Mouse (Mus musculus): ENCODE results near the gene Lrp2.

- no peak for TF ChIP-seq KAT2A (conservative IDR thresholded peaks at IDR 0.05; ENCODE audit: low read depth, low read length)
- TF ChIP-seq TCF12 (IDR thresholded peaks at IDR 0.05; ENCODE audit: low read depth, low read length), result no peak
- no peak for TF ChIP-seq CTCF (IDR thresholded peaks at IDR 0.05 in 2 of 3, conservative IDR thresholded peaks at IDR 0.05 in 1 of 3; ENCODE audit: control insufficient read depth in 1 of 3, insufficient read depth in 1 of 3, low read depth in 2 of 3, low read length in 3 of 3, poor library complexity in 1 of 3, severe bottlenecking in 1 of 3)
- no peak for TF ChIP-seq ZC3H11A (IDR thresholded peaks at IDR 0.05; ENCODE audit: low read depth, low read length)
- no peak for TF ChIP-seq EP300 (IDR thresholded peaks at IDR 0.05; ENCODE audit: low read depth in 1 of 2, low read length in 2 of 2)
- no peak for TF ChIP-seq ETS1 (IDR thresholded peaks at IDR 0.05; ENCODE audit: low read depth, low read length)
- TF ChIP-seq CHD2 (IDR thresholded peaks at IDR 0.05; ENCODE audit: low read length), result no peak
- TF ChIP-seq SIN3A (IDR thresholded peaks at IDR 0.05; ENCODE audit: low read length), result no peak
- no peak for TF ChIP-seq ZKSCAN1 (IDR thresholded peaks at IDR 0.05; ENCODE audit: low read depth, low read length)
- no peak for TF ChIP-seq POLR2AphosphoS5 (IDR thresholded peaks at IDR 0.05; ENCODE audit: borderline replicate concordance, low read depth, low read length)
- no peak for TF ChIP-seq BHLHE40 (IDR thresholded peaks at IDR 0.05; ENCODE audit: borderline replicate concordance, low read depth, low read length)
- no peak for TF ChIP-seq MAX (IDR thresholded peaks at IDR 0.05; ENCODE audit: low read length)
Observed at GRCm38 (mm10) chr2:69585886-69586398, at the start of gene Lrp2.

Measured in MEL (cell line).